Mouse (Mus musculus): ENCODE results near the gene Ccl3.

DNA sequence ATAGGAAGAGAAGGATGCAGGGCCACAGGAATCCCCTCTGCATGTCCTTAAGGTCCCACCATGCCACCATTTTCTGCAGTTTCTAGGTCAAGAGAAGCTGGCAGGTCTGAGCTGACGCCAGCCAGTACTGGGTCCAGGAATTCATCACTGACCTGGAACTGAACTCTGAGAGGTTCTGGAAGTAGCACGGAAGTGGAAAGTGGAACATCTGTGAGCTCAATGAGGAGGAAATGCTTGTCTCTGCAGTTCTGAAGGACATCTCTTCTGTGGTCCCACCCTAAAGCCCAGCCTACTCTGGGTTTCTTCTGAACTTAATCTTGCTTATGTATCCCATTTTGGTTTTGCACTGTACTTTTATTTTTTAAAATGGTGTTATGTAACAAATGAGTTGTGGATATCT, 18.1 kb downstream of the Ccl3 start:
- TF ChIP-seq CTCF (IDR thresholded peaks at IDR 0.05): no peak
- no peak for TF ChIP-seq POLR2A (IDR thresholded peaks at IDR 0.05; ENCODE audit: insufficient read depth, low read depth, low read length)
- TF ChIP-seq EP300 (IDR thresholded peaks at IDR 0.05; ENCODE audit: insufficient read depth, low read depth, low read length): no peak

Measured in heart, adult 2 months (tissue).